Mouse (Mus musculus): Measurements from ENCODE around the gene Gm6408. TPM values are rescaled to one million over a fixed set of nuclear protein-coding genes. Genes with fewer than 3 reads are reported as not detected.
"Not testable (repeated sequence)": the region's sequence is repeated elsewhere in the genome, so short reads cannot be mapped to it uniquely, and the experiment has no call there.

Gene Gm6408
- polyA plus RNA-seq (2012; rRNA removed), result not detected in 2 replicates

DNA sequence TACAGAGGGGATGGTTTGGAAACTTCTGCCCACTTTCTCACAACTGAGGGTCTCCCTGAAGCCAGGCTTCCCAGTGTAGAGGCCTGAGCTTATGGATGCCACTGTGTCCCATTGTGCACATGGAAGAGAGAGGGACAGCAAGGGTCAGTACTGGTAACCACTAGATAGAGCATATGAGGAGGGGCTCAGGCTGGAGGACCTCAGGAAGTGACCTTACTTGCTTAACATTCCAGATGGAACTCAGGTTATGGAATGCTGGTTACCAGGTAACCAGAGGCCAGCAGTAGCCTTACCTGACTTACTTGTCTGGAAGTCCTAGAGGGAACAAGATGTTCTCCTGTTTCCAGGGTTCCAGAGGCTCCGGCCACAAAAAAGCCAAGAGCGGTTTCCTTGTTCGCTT, at the start of gene Gm6408:
Gm6408 (plus strand) TSS at position 301 of the 400 bp plus-strand sequence.
- DNase-seq (ENCODE audit: low read depth), result not testable (repeated sequence)

DNA sequence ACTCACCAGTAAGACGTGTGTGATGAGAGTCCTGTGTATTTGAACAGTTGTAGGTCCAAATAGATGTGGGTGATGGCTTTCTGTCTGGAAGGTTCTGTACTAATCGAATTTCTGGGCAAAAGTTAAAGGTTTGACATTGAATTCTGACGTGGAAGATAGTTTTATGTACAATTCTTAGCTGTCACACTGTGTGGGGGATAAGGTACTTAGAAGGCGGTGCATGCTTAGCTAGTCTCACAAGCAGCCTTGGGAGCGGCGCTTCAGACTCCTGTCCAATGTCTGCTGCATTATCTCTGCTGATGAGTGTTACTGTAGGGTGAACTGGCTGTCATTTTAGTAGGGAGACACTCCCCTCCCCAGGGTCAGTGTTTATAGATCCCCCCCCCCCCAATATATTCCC, 49.3 kb upstream of the Gm6408 start:
- DNase-seq (ENCODE audit: low read depth), result no peak

DNA sequence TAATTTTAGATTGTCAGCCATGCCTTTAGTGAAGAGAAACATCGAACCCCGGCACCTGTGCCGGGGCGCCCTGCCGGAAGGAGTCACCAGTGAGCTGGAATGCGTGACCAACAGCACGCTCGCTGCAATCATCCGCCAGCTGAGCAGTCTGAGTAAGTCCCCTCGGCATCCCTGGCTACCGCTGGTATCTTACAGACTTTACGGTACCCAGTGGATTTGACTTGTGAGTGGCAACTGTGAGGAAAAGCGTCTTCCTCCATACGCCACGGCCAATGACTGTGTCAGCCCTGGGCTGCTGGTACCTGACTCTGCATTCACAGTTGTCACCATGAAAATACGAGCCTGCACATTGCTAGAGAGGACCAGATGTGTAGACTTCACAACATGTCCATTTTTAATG, 46.4 kb upstream of the Gm6408 start:
- no peak for DNase-seq (ENCODE audit: low read depth)

DNA sequence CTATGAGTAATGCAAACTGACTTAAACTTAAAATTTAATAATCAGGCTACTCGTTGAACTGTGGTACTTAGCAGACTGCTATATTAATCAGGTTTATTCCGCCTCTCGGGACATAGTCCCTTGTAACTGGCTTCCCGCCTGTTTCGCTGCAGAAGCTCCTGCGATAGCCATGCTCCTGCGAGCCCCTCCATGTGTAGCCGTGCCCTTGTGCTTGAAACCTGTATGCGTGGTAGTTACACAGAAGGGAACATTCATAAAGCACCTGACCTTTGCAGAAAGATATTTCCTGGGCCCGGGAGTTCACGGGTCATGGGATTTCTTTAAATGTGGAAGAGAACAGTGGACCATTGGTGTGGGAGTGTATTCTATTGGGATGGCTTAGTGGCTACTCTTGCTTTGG, 45.0 kb upstream of the Gm6408 start:
- DNase-seq (ENCODE audit: low read depth), result no peak

DNA sequence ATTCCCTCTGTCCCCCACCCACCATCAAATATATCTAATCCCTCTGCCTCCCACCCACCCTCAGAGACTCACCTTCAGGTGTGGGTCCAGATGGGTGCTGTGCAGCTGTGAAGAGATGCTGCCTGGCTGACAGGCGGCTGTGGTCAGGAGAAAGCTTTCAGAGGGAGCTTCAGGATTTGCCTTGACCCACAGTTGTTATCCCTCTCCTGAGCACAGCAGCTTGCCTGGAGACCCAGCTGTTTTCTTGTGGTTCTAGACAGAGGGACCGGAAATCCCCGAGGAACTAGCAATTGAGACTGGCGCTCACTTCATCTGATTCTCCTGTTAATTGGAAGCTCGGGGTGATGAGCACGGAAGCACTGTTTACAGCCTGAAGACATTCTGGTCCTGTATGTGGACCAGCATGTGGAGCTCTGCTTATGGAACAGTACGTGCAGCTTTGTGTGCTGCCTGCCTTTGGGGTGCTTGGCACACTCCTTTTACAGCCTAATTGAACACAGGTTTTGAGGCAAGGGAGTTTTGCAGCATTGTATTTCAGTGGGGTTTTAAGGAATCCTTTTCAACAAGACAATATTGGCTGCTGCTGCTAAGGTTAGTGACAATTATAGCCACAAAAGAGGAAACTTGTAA, 42.5 kb upstream of the Gm6408 start:
- DNase-seq (ENCODE audit: low read depth), result no peak

DNA sequence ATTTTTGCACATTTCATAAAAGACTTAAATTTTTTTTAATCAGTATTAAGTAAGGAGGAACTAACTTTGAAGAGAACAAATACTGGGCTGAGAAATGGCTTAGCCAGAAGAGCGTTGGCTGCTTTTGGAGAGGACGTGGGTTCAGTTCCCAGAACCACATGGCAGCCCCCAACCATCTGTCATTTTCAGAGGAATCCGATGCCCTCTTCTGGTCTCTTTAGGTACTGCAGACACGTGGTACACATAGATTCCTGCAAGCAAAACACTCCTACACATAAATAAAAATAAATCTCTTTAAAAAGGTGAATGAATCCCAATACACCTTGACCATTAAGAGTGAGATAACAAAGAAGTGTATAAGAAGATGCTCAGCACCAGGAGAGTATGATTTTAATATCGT, 41.5 kb upstream of the Gm6408 start:
- DNase-seq (ENCODE audit: low read depth), result no peak

DNA sequence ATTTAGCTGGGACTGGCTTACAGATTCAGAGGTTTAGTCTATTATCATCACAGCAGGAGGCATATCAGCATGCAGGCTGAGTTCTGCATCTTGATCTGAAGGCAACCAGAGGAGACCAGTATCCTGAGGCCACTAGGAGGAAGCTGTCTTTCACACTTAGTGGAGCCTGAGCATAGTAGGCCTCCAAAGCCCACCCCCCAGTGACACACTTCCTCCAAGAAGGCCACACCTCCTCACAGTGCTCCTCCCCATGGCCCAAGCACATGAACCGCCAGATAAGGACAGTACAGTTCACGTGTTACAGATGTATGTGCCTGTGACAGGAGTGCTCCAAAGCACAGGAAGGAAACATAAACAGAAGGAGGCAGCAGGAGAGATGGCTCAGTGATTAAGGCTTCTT, 39.0 kb upstream of the Gm6408 start:
- no peak for DNase-seq (ENCODE audit: low read depth)

DNA sequence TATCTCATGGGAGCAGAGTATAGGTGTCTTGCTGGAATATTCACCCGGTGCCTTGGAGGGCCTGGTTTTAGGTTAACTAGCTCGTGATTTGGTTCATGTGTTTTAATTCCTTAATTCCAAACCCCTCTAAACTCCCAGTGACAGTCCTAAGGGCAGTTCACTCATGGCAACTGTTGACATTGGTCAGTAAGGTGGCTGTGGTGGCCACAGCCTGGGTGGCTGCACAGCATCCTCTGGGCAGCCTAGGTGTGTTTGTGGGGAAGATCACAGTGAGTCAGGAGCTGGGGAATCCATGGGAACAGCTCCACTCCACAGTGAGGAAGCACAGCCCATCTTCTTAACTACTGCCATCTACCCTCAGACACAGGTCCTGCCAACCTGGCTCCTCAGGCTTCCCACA, 35.1 kb upstream of the Gm6408 start:
- no peak for DNase-seq (ENCODE audit: low read depth)

DNA sequence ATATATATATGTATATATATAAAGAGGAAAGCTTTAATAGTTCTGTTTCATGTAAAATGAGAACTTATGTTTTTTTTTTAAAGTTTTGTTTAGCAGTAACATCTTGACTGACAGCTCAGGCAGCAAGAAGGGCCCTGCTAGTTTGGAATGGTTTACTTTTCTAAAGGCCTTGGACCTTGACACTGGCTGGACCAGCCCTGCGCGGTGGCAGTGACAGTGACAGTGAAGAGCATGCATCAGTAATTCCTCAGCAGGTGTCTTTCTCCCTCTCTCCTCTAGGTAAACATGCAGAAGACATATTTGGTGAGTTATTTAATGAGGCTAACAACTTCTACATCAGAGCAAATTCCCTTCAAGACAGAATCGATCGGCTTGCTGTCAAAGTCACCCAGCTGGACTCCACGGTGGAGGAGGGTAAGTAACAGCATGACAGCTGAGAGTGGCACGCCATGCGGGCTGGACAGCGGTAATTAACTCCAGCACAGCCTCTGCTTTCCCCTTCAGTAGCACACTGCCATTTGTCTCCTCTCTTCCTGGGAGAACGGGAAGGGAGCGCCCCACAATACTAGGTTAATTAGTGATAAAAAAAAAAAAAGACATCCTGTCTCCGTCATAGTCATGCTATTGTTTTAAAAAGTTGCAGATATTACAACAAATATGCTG, 30.0 kb upstream of the Gm6408 start:
- DNase-seq (ENCODE audit: low read depth), result no peak

DNA sequence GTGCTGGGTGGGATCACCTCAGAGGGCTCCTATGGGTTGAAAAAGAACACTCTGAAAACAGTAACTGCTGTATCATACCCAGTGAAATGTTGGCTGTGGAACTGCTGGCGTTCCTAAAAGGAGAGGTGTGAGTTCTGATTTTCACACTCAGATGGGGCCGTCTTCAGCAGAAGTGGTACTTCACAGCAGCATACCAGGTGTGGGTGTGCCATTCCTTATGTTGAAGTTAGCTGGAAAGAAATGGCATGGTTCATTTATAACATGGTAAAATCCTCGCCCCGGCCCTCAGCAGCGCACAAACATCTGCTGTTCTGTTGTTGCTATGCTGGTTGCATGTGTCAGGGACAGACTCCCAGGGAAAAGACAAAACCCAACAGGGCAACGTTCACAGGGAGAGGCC, 28.2 kb upstream of the Gm6408 start:
- no peak for DNase-seq (ENCODE audit: low read depth)

DNA sequence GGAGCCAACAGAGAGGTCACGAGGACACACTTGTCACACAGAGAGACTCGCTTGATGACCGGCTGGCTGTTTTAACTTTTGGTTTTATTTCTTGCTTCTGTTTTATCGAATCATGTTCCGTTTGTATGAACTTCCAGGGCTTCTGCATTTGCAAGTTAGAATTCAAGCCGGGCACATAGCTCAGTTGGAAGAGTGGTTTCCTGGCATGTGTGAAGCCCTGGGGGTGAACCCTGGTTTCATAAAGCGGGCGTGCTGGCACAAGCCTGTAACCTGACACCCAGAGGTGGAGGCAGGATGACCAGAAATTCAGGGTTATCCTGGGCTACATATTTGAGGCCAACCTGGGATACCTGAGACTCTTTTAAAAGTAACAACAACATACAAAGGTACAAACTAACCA, 20.2 kb upstream of the Gm6408 start:
- DNase-seq (ENCODE audit: low read depth), result no peak

DNA sequence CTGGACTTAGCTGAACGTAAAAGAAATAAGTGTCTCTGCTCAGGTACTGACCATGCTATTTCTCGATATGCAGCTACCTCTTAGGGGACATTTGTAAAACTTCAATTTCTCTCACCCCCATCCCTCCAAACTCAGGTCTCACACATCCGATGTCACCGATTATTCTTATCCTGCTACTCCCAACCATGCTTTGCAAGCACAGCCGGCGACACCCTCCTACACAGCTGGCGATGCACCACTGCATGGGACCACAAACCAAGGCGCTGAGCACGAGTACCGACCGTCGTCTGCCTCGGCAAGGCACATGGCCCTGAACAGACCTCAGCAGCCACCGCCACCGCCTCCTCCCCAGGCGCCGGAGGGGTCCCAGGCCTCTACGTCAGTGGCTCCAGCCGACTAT, 15.1 kb upstream of the Gm6408 start:
- DNase-seq (ENCODE audit: low read depth), result no peak

DNA sequence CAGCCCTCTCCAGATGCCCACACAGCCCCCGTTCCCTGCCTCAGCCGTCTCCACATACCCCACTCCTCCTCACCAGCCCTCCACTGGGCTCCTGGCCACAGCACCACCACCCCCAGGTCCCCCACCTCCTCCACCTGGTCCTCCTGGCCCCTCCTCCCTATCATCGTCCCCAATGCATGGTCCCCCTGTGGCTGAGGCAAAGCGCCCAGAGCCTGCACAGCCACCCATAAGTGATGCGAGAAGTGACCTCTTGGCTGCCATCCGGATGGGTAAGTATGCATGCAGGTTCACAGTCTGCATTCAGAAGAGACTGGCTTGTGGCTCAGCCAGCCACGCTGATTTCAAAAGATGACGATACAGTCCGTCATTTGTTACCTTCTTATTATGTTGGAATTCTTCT, 13.5 kb upstream of the Gm6408 start:
- no peak for DNase-seq (ENCODE audit: low read depth)

DNA sequence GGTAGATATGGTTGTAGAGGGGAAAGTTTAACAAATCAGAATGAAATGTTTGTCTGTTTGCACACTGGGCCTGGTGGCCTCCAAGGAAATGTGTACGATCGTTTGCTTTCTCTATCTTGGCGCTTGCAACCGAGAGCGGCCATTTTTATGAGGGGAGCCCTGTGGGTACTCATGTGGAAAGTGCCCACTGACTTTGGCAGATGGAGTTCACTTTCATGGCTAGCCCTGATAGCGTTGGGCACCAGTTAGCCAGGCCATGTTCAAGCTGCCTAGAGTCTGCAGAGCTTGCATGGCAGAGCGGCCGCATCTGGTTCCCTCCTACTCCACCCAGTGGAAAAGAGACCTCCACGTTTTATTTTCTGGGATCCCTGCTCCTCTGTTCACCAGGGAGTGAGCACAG, 10.9 kb upstream of the Gm6408 start:
- no peak for DNase-seq (ENCODE audit: low read depth)

DNA sequence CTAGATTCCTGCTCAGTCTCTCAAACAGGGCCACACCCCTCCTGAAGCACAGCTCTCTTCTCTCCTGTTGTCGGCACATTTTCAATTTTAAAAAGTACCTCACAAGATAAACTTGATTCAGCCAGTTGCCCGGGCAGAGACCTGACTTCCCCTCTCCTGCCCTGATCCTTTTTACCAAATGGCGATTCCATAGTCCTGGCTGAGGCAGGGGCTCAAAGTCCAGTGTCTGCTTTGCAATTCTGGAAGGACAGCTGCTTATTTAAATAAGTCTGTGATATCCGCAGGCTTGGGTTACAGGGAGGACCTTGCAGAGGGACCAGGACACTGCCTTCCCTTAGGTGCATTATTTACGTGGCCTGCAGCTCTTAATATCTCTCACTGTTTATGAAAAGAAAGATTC, 10.5 kb upstream of the Gm6408 start:
- DNase-seq (ENCODE audit: low read depth), result no peak

DNA sequence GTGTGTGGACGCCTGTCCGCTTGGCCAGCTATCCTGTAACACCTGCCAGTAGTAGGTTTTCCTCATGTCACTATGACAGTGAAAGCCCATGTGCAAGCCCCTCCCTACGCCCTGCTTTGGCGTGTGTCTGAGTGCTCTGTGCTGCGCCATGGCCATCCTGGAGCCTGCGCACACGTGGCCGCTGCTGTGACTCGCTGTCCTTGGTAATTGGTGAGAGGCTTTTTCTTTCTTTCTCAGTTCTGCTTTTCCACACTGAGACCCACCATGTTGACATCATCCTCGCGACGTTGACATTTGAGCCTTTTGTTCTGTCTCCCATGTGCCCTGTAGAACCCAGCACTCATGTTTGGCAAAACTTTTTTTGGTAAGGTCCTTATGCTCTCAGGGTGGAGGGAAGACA, 9.9 kb upstream of the Gm6408 start:
- no peak for DNase-seq (ENCODE audit: low read depth)

DNA sequence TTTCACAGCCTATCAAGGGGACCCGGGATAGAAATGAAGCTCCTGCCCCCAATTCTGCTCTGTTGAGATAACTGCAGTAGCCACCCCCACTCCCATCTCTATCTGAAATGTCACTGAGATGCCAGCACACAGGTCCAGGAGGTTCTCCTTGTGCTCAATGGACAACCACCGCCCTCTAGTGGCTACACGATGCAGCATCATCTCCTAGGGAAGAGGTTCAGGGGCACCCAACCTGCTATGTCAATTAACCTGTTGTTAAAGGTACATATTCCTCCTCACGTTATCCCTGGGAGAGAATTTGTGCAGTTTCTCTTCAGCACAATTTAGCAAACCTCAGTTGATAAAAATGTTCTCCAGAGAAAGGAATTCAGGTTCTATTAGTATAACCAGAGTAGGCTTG, 2.2 kb upstream of the Gm6408 start:
- DNase-seq (ENCODE audit: low read depth), result not testable (repeated sequence)

DNA sequence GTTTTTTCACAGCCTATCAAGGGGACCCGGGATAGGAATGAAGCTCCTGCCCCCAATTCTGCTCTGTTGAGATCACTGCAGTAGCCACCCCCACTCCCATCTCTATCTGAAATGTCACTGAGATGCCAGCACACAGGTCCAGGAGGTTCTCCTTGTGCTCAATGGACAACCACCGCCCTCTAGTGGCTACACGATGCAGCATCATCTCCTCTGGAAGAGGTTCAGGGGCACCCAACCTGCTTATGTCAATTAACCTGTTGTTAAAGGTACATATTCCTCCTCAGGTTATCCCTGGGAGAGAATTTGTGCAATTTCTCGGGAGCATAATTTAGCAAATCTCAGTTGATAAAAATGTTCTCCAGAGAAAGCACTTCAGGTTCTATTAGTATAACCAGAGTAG, 7.2 kb downstream of the Gm6408 start:
- DNase-seq (ENCODE audit: low read depth), result not testable (repeated sequence)

DNA sequence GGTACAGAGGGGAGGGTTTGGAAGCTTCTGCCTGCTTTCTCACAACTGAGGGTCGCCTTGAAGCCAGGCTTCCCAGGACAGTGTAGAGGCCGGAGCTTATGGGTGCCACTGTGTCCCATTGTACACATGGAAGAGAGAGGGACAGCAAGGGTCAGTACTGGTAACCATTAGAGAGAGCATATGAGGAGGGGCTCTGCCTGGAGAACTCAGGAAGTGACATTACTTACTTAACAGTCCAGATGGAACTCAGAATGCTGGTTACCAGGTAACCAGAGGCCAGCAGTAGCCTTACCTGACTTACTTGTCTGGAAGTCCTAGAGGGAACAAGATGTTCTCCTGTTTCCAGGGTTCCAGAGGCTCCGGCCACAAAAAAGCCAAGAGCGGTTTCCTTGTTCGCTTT, 9.3 kb downstream of the Gm6408 start, which contains the start of gene Gm6370:
Gm6370 (plus strand) TSS at position 301 of the 400 bp plus-strand sequence.
- not testable (repeated sequence) for DNase-seq (ENCODE audit: low read depth)

DNA sequence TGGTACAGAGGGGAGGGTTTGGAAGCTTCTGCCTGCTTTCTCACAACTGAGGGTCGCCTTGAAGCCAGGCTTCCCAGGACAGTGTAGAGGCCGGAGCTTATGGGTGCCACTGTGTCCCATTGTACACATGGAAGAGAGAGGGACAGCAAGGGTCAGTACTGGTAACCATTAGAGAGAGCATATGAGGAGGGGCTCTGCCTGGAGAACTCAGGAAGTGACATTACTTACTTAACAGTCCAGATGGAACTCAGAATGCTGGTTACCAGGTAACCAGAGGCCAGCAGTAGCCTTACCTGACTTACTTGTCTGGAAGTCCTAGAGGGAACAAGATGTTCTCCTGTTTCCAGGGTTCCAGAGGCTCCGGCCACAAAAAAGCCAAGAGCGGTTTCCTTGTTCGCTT, 20.3 kb downstream of the Gm6408 start, which contains the start of gene 4930449I24Rik:
4930449I24Rik (plus strand) TSS at position 301 of the 400 bp plus-strand sequence.
- not testable (repeated sequence) for DNase-seq (ENCODE audit: low read depth)

DNA sequence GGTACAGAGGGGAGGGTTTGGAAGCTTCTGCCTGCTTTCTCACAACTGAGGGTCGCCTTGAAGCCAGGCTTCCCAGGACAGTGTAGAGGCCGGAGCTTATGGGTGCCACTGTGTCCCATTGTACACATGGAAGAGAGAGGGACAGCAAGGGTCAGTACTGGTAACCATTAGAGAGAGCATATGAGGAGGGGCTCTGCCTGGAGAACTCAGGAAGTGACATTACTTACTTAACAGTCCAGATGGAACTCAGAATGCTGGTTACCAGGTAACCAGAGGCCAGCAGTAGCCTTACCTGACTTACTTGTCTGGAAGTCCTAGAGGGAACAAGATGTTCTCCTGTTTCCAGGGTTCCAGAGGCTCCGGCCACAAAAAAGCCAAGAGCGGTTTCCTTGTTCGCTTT, 32.1 kb downstream of the Gm6408 start, which contains the start of gene Gm3402:
Gm3402 (plus strand) TSS at position 301 of the 400 bp plus-strand sequence.
- not testable (repeated sequence) for DNase-seq (ENCODE audit: low read depth)

DNA sequence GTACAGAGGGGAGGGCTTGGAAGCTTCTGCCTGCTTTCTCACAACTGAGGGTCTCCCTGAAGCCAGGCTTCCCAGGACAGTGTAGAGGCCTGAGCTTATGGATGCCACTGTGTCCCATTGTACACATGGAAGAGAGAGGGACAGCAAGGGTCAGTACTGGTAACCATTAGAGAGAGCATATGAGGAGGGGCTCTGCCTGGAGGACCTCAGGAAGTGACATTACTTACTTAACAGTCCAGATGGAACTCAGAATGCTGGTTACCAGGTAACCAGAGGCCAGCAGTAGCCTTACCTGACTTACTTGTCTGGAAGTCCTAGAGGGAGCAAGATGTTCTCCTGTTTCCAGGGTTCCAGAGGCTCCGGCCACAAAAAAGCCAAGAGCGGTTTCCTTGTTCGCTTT, 43.7 kb downstream of the Gm6408 start, which contains the start of gene Gm3404:
Gm3404 (plus strand) TSS at position 301 of the 400 bp plus-strand sequence.
- not testable (repeated sequence) for DNase-seq (ENCODE audit: low read depth)
